Mouse (Mus musculus): ENCODE data around the gene Nwd2.

GRCm38 (mm10) chr5:63748299-63748698, 99.4 kb downstream of the Nwd2 start:
- TF ChIP-seq CTCF (IDR thresholded peaks at IDR 0.05; ENCODE audit: low read depth, low read length) = no peak
- TF ChIP-seq TAL1 (conservative IDR thresholded peaks at IDR 0.05; ENCODE audit: low read depth, low read length) = no peak
- TF ChIP-seq POLR2AphosphoS5 (IDR thresholded peaks at IDR 0.05; ENCODE audit: insufficient replicate concordance, low read depth, low read length) = no peak
